Mouse (Mus musculus): Measurements from ENCODE around the gene Hoxc6. TPM values are rescaled to one million over a fixed set of nuclear protein-coding genes. Genes with fewer than 3 reads are reported as not detected.

Hoxc6 gene
- polyA plus RNA-seq, 2 experiments: 0.06 TPM; not detected in 1

- peaks cover 76% of the 10 kb centered on the region for H3K27me3 ChIP-seq (ENCODE audit: control insufficient read depth, insufficient read depth, low read length)
- TF ChIP-seq CTCF (IDR thresholded peaks at IDR 0.05; ENCODE audit: low read depth) (no peak), EP300 (IDR thresholded peaks at IDR 0.05; ENCODE audit: low read depth) (no peak)
- no peak overlapping the region for H3K9ac ChIP-seq (replicated peaks)
- no peaks in the 10 kb centered on the region for H3K36me3 ChIP-seq (replicated peaks; ENCODE audit: control insufficient read depth, insufficient read depth, low read depth)
- H3K4me2 ChIP-seq (ENCODE audit: low read depth): no peak overlapping the region
- WGBS (ENCODE audit: insufficient replicate concordance): 9% methylated on average over 12 of the region's 12 CpGs
- no peaks in the 10 kb centered on the region for H3K9me3 ChIP-seq (ENCODE audit: control insufficient read depth, low read length)
- no peak overlapping the region for H3K27ac ChIP-seq
- DNase-seq (ENCODE audit: low read depth in 3 of 3, low spot score in 3 of 3) (no peak), ATAC-seq (ENCODE audit: insufficient read depth) (no peak)
- no peaks in the 10 kb centered on the region for H3K4me1 ChIP-seq (replicated peaks; ENCODE audit: control insufficient read depth in 2 of 2, insufficient read depth in 2 of 2, low read length in 1 of 2)
- H3K4me3 ChIP-seq (ENCODE audit: insufficient read depth in 1 of 2, low read depth in 2 of 2, low read length in 2 of 2): no peak overlapping the region
Measured at GRCm38 (mm10) chr15:103058715-103059114, 60.7 kb downstream of the Hoxc6 start.

- Histone ChIP-seq H3K27ac (no peak overlapping the region), H3K9me3 (ENCODE audit: control insufficient read depth, low read length) (no peaks in the 10 kb centered on the region), H3K4me2 (ENCODE audit: low read depth) (no peak overlapping the region), H3K27me3 (ENCODE audit: control insufficient read depth, insufficient read depth, low read length) (peaks cover 75% of the 10 kb centered on the region), H3K4me1 (replicated peaks; ENCODE audit: control insufficient read depth in 2 of 2, insufficient read depth in 2 of 2, low read length in 1 of 2) (no peaks in the 10 kb centered on the region), H3K9ac (replicated peaks) (no peak overlapping the region), H3K4me3 (ENCODE audit: insufficient read depth in 1 of 2, low read depth in 2 of 2, low read length in 2 of 2) (no peak overlapping the region), H3K36me3 (replicated peaks; ENCODE audit: control insufficient read depth, insufficient read depth, low read depth) (no peaks in the 10 kb centered on the region)
- DNase-seq (ENCODE audit: low read depth in 3 of 3, low spot score in 3 of 3) (no peak), ATAC-seq (ENCODE audit: insufficient read depth) (no peak)
- WGBS (ENCODE audit: insufficient replicate concordance): 4% methylated on average over 21 of the region's 21 CpGs
- TF ChIP-seq EP300 (IDR thresholded peaks at IDR 0.05; ENCODE audit: low read depth) (no peak), CTCF (IDR thresholded peaks at IDR 0.05; ENCODE audit: low read depth) (no peak)
Measured at GRCm38 (mm10) chr15:103059393-103059992, 61.4 kb downstream of the Hoxc6 start.

GRCm38 (mm10) chr15:103060021-103060340 lies 61.9 kb downstream of the Hoxc6 start:
- no peak overlapping the region for H3K4me2 ChIP-seq (ENCODE audit: low read depth)
- peaks cover 72% of the 10 kb centered on the region for H3K27me3 ChIP-seq (ENCODE audit: control insufficient read depth, insufficient read depth, low read length)
- no peaks in the 10 kb centered on the region for H3K4me1 ChIP-seq (replicated peaks; ENCODE audit: control insufficient read depth in 2 of 2, insufficient read depth in 2 of 2, low read length in 1 of 2)
- TF ChIP-seq EP300 (IDR thresholded peaks at IDR 0.05; ENCODE audit: low read depth): no peak
- TF ChIP-seq CTCF (IDR thresholded peaks at IDR 0.05; ENCODE audit: low read depth): no peak
- no peak overlapping the region for H3K27ac ChIP-seq
- no peak overlapping the region for H3K9ac ChIP-seq (replicated peaks)
- no peak overlapping the region for H3K4me3 ChIP-seq (ENCODE audit: insufficient read depth in 1 of 2, low read depth in 2 of 2, low read length in 2 of 2)
- H3K9me3 ChIP-seq (ENCODE audit: control insufficient read depth, low read length): no peaks in the 10 kb centered on the region
- no peak for ATAC-seq (ENCODE audit: insufficient read depth)
- WGBS (ENCODE audit: insufficient replicate concordance): 15% methylated on average over 11 of the region's 11 CpGs
- no peak for DNase-seq (ENCODE audit: low read depth in 3 of 3, low spot score in 3 of 3)
- no peaks in the 10 kb centered on the region for H3K36me3 ChIP-seq (replicated peaks; ENCODE audit: control insufficient read depth, insufficient read depth, low read depth)

- H3K27me3 ChIP-seq (ENCODE audit: control insufficient read depth, insufficient read depth, low read length): peaks cover 70% of the 10 kb centered on the region
- no peak overlapping the region for H3K4me3 ChIP-seq (ENCODE audit: insufficient read depth in 1 of 2, low read depth in 2 of 2, low read length in 2 of 2)
- no peak for TF ChIP-seq CTCF (IDR thresholded peaks at IDR 0.05; ENCODE audit: low read depth)
- TF ChIP-seq EP300 (IDR thresholded peaks at IDR 0.05; ENCODE audit: low read depth): no peak
- no peaks in the 10 kb centered on the region for H3K9me3 ChIP-seq (ENCODE audit: control insufficient read depth, low read length)
- WGBS (ENCODE audit: insufficient replicate concordance): 2% methylated on average over 36 of the region's 36 CpGs
- H3K4me1 ChIP-seq (replicated peaks; ENCODE audit: control insufficient read depth in 2 of 2, insufficient read depth in 2 of 2, low read length in 1 of 2): no peaks in the 10 kb centered on the region
- ATAC-seq (ENCODE audit: insufficient read depth): no peak
- no peaks in the 10 kb centered on the region for H3K36me3 ChIP-seq (replicated peaks; ENCODE audit: control insufficient read depth, insufficient read depth, low read depth)
- H3K27ac ChIP-seq: no peak overlapping the region
- no peak overlapping the region for H3K4me2 ChIP-seq (ENCODE audit: low read depth)
- DNase-seq (ENCODE audit: low read depth in 3 of 3, low spot score in 3 of 3): no peak
- no peak overlapping the region for H3K9ac ChIP-seq (replicated peaks)
Measured at GRCm38 (mm10) chr15:103060341-103061130, 62.5 kb downstream of the Hoxc6 start.

GRCm38 (mm10) chr15:103061131-103061825 lies 63.2 kb downstream of the Hoxc6 start:
- Histone ChIP-seq H3K27ac (no peak overlapping the region), H3K4me3 (ENCODE audit: insufficient read depth in 1 of 2, low read depth in 2 of 2, low read length in 2 of 2) (no peak overlapping the region), H3K9ac (replicated peaks) (no peak overlapping the region), H3K36me3 (replicated peaks; ENCODE audit: control insufficient read depth, insufficient read depth, low read depth) (no peaks in the 10 kb centered on the region), H3K9me3 (ENCODE audit: control insufficient read depth, low read length) (no peaks in the 10 kb centered on the region), H3K27me3 (ENCODE audit: control insufficient read depth, insufficient read depth, low read length) (peaks cover 67% of the 10 kb centered on the region), H3K4me1 (replicated peaks; ENCODE audit: control insufficient read depth in 2 of 2, insufficient read depth in 2 of 2, low read length in 1 of 2) (no peaks in the 10 kb centered on the region), H3K4me2 (ENCODE audit: low read depth) (no peak overlapping the region)
- TF ChIP-seq EP300 (IDR thresholded peaks at IDR 0.05; ENCODE audit: low read depth): no peak
- TF ChIP-seq CTCF (IDR thresholded peaks at IDR 0.05; ENCODE audit: low read depth): no peak
- no peak for DNase-seq (ENCODE audit: low read depth in 3 of 3, low spot score in 3 of 3)
- no peak for ATAC-seq (ENCODE audit: insufficient read depth)
- WGBS (ENCODE audit: insufficient replicate concordance): 2% methylated on average over 30 of the region's 30 CpGs

MicroRNAs encoded within 50 kb of the gene (microRNA counts, 519-probe panel; counts per million panel counts)
- microRNA mmu-miR-615-3p: 69.9 counts per million
- microRNA mmu-miR-615-5p: 69.9 counts per million

Small RNA genes lying within 50 kb of the gene (microRNA-seq; reads per million reads assigned to microRNA genes)
- gene Mir196a-2: 7.2 reads per million, percentile 14 among the genes with 10 or more reads in this experiment
- gene Mir615: 60.0 reads per million, percentile 42 among the genes with 10 or more reads in this experiment

Other genes with a start within 250 kb of the Hoxc6 start
- gene Hoxc13, start 77.2 kb upstream of the Hoxc6 start, polyA plus RNA-seq (2012; rRNA removed): not detected in 2 replicates
- gene Hoxc13, start 77.2 kb upstream of the Hoxc6 start, polyA plus RNA-seq (2014; fragmentation: Nextera tagmentation; extraction: Ambion mirVana): not detected in 2 replicates
- not detected in 2 replicates for gene Hoxc12, start 61.5 kb upstream of the Hoxc6 start, polyA plus RNA-seq (2012; rRNA removed)
- not detected in 2 replicates for gene Hoxc12, start 61.5 kb upstream of the Hoxc6 start, polyA plus RNA-seq (2014; fragmentation: Nextera tagmentation; extraction: Ambion mirVana)
- not detected in 2 replicates for gene Hoxc11, start 43.8 kb upstream of the Hoxc6 start, polyA plus RNA-seq (2012; rRNA removed)
- not detected in 2 replicates for gene Hoxc11, start 43.8 kb upstream of the Hoxc6 start, polyA plus RNA-seq (2014; fragmentation: Nextera tagmentation; extraction: Ambion mirVana)
- 0.04 TPM in 1 of 2 replicates, not detected in the other for gene Hoxc10, start 31.5 kb upstream of the Hoxc6 start, polyA plus RNA-seq (2012; rRNA removed)
- gene Hoxc10, start 31.5 kb upstream of the Hoxc6 start, polyA plus RNA-seq (2014; fragmentation: Nextera tagmentation; extraction: Ambion mirVana): not detected in 2 replicates
- 0.03 and 0.06 TPM in 2 replicates for gene Hoxc5, start 30.8 kb upstream of the Hoxc6 start, polyA plus RNA-seq (2012; rRNA removed)
- not detected in 2 replicates for gene Hoxc5, start 30.8 kb upstream of the Hoxc6 start, polyA plus RNA-seq (2014; fragmentation: Nextera tagmentation; extraction: Ambion mirVana)
- gene Hoxc9, start 21.8 kb upstream of the Hoxc6 start, polyA plus RNA-seq (2012; rRNA removed): 0.03 TPM in 1 of 2 replicates, not detected in the other
- gene Hoxc9, start 21.8 kb upstream of the Hoxc6 start, polyA plus RNA-seq (2014; fragmentation: Nextera tagmentation; extraction: Ambion mirVana): not detected in 2 replicates
- gene Hoxc8, start 7.7 kb upstream of the Hoxc6 start, polyA plus RNA-seq (2012; rRNA removed): 0.04 TPM in 1 of 2 replicates, not detected in the other
- 0.04 TPM in 1 of 2 replicates, not detected in the other for gene Hoxc8, start 7.7 kb upstream of the Hoxc6 start, polyA plus RNA-seq (2014; fragmentation: Nextera tagmentation; extraction: Ambion mirVana)
- 0.07 and 0.12 TPM in 2 replicates for gene Hoxc4, start 20.7 kb downstream of the Hoxc6 start, polyA plus RNA-seq (2012; rRNA removed)
- gene Hoxc4, start 20.7 kb downstream of the Hoxc6 start, polyA plus RNA-seq (2014; fragmentation: Nextera tagmentation; extraction: Ambion mirVana): 0.05 and 0.06 TPM in 2 replicates
- 3.6 and 4.4 TPM in 2 replicates for gene Smug1, start 168.8 kb downstream of the Hoxc6 start, polyA plus RNA-seq (2012; rRNA removed)
- 3.8 and 4.7 TPM in 2 replicates for gene Smug1, start 168.8 kb downstream of the Hoxc6 start, polyA plus RNA-seq (2014; fragmentation: Nextera tagmentation; extraction: Ambion mirVana)
- gene Cbx5, start 241.6 kb downstream of the Hoxc6 start, polyA plus RNA-seq (2012; rRNA removed): 27.8 and 32.4 TPM in 2 replicates
- 54.4 and 57.1 TPM in 2 replicates for gene Cbx5, start 241.6 kb downstream of the Hoxc6 start, polyA plus RNA-seq (2014; fragmentation: Nextera tagmentation; extraction: Ambion mirVana)
- 329 and 510 TPM in 2 replicates for gene Hnrnpa1, start 242.2 kb downstream of the Hoxc6 start, polyA plus RNA-seq (2012; rRNA removed)
- 240 and 270 TPM in 2 replicates for gene Hnrnpa1, start 242.2 kb downstream of the Hoxc6 start, polyA plus RNA-seq (2014; fragmentation: Nextera tagmentation; extraction: Ambion mirVana)